Mouse (Mus musculus) CH12.LX (cell line): ENCODE data around the gene Irgc1. TPM values are rescaled to one million over a fixed set of nuclear protein-coding genes. Genes with fewer than 3 reads are reported as not detected.

ENCODE experiments used
- DNase-seq: peaks from one replicate; pipeline ENCODE4 v3.0.0-alpha.2; 2013; ENCODE audit errors: extremely low read depth
- H3K27ac ChIP-seq: 2 replicates; pipeline ENCODE4 v1.5.1; 2012; ENCODE audit warnings: low read depth, mild to moderate bottlenecking, control low read depth, moderate library complexity; ENCODE audit not compliant: insufficient read depth
- H3K27me3 ChIP-seq: replicated peaks from 2 replicates; pipeline ENCODE3; 2012; ENCODE audit warnings: inconsistent platforms
- H3K36me3 ChIP-seq, 2 experiments: replicated peaks in 1 of 2; 2 replicates each; pipeline versions ENCODE3 to v1.6.1; 2012; ENCODE audit warnings: inconsistent platforms in 1 of 2, low read length in 1 of 2, mild to moderate bottlenecking in 1 of 2, mixed read lengths in 1 of 2, moderate library complexity in 1 of 2; ENCODE audit not compliant: control insufficient read depth in 1 of 2, insufficient read depth in 1 of 2
- H3K4me1 ChIP-seq, 2 experiments: 2 replicates each; pipeline ENCODE4 v1.6.1; 2012; ENCODE audit warnings: inconsistent platforms in 1 of 2, moderate library complexity in 1 of 2; ENCODE audit not compliant: insufficient read depth in 2 of 2, control insufficient read depth in 1 of 2
- H3K4me2 ChIP-seq: 2 replicates; pipeline ENCODE4 v1.6.1; 2012; ENCODE audit warnings: low read depth, mild to moderate bottlenecking, control low read depth; ENCODE audit not compliant: poor library complexity, insufficient read depth, severe bottlenecking
- H3K4me3 ChIP-seq, 3 experiments: fragments of 150-350 bp in 1 of 3; sonication (generic) in 1 of 3; replicated peaks in 1 of 3; 2 replicates each; pipeline versions ENCODE3 to v1.5.1; 2011 to 2012; ENCODE audit warnings: low read depth in 2 of 3, low read length in 2 of 3, mild to moderate bottlenecking in 2 of 3, moderate library complexity in 2 of 3, control low read depth in 1 of 3, improper control_type of control experiment in 1 of 3, inconsistent platforms in 1 of 3, mixed read lengths in 1 of 3; ENCODE audit not compliant: poor library complexity in 1 of 3
- H3K79me2 ChIP-seq: replicated peaks from 2 replicates; pipeline ENCODE4 v1.6.1; 2012; ENCODE audit warnings: mild to moderate bottlenecking, moderate library complexity; ENCODE audit not compliant: control insufficient read depth, poor library complexity, insufficient read depth, severe bottlenecking; ENCODE audit errors: extremely low read depth
- H3K9ac ChIP-seq: 2 replicates; pipeline ENCODE4 v1.6.1; 2012; ENCODE audit warnings: low read depth, mild to moderate bottlenecking, control low read depth, moderate library complexity; ENCODE audit not compliant: insufficient read depth
- H3K9me3 ChIP-seq: replicated peaks from 2 replicates; pipeline ENCODE3; 2012; ENCODE audit warnings: low read length, inconsistent platforms, mixed read lengths
- BHLHE40 ChIP-seq: IDR thresholded peaks from 2 replicates; pipeline ENCODE4 v1.6.1; 2011; ENCODE audit warnings: mild to moderate bottlenecking, low read depth, low read length, improper control_type of control experiment
- E2F4 ChIP-seq: IDR thresholded peaks from 2 replicates; pipeline ENCODE4 v1.6.1; 2011; ENCODE audit warnings: low read depth, low read length, improper control_type of control experiment; ENCODE audit not compliant: insufficient replicate concordance
- ELF1 ChIP-seq: IDR thresholded peaks from 2 replicates; pipeline ENCODE4 v1.6.1; 2014; ENCODE audit warnings: low read depth, mild to moderate bottlenecking, inconsistent platforms, low read length, improper control_type of control experiment
- EP300 ChIP-seq: IDR thresholded peaks from 2 replicates; pipeline ENCODE4 v1.6.1; 2011; ENCODE audit warnings: low read length, improper control_type of control experiment
- ETS1 ChIP-seq: conservative IDR thresholded peaks from 2 replicates; pipeline ENCODE4 v1.6.1; 2012; ENCODE audit warnings: low read depth, mild to moderate bottlenecking, inconsistent platforms, low read length, improper control_type of control experiment, moderate library complexity
- GABPA ChIP-seq: IDR thresholded peaks from 2 replicates; pipeline ENCODE4 v1.6.1; 2012; ENCODE audit warnings: low read depth, low read length, improper control_type of control experiment, inconsistent platforms; ENCODE audit not compliant: insufficient replicate concordance
- HCFC1 ChIP-seq: IDR thresholded peaks from 2 replicates; pipeline ENCODE4 v1.6.1; 2012; ENCODE audit warnings: low read depth, mild to moderate bottlenecking, inconsistent platforms, low read length, improper control_type of control experiment
- IRF4 ChIP-seq: IDR thresholded peaks from 2 replicates; pipeline ENCODE4 v1.6.1; 2014; ENCODE audit warnings: low read depth, mild to moderate bottlenecking, inconsistent platforms, low read length, improper control_type of control experiment
- JUND ChIP-seq: conservative IDR thresholded peaks from 2 replicates; pipeline ENCODE4 v1.6.1; 2011; ENCODE audit warnings: low read depth, low read length, improper control_type of control experiment
- KAT2A ChIP-seq: IDR thresholded peaks from 2 replicates; pipeline ENCODE4 v1.6.1; 2012; ENCODE audit warnings: low read length, improper control_type of control experiment, inconsistent platforms; ENCODE audit not compliant: insufficient replicate concordance
- MAFK ChIP-seq: IDR thresholded peaks from 2 replicates; pipeline ENCODE4 v1.6.1; 2011; ENCODE audit warnings: low read length, improper control_type of control experiment; ENCODE audit not compliant: insufficient replicate concordance
- MAX ChIP-seq: IDR thresholded peaks from 2 replicates; pipeline ENCODE4 v1.6.1; 2011; ENCODE audit warnings: low read length, improper control_type of control experiment
- MEF2A ChIP-seq: IDR thresholded peaks from 2 replicates; pipeline ENCODE4 v1.6.1; 2014; ENCODE audit warnings: low read depth, mild to moderate bottlenecking, inconsistent platforms, low read length, improper control_type of control experiment, borderline replicate concordance
- MYC ChIP-seq: IDR thresholded peaks from 2 replicates; pipeline ENCODE4 v1.6.1; 2011; ENCODE audit warnings: low read depth, mild to moderate bottlenecking, improper control_type of control experiment, low read length
- NRF1 ChIP-seq: IDR thresholded peaks from 2 replicates; pipeline ENCODE4 v1.6.1; 2014; ENCODE audit warnings: low read depth, mild to moderate bottlenecking, inconsistent platforms, low read length, improper control_type of control experiment, moderate library complexity
- POLR2A ChIP-seq: IDR thresholded peaks from 2 replicates; pipeline ENCODE4 v1.6.1; 2011; ENCODE audit warnings: low read depth, mild to moderate bottlenecking, improper control_type of control experiment, low read length
- POLR2AphosphoS2 ChIP-seq: IDR thresholded peaks from 2 replicates; pipeline ENCODE4 v1.6.1; 2011; ENCODE audit warnings: low read depth, low read length, improper control_type of control experiment
- RAD21 ChIP-seq: IDR thresholded peaks from 2 replicates; pipeline ENCODE4 v1.6.1; 2011; ENCODE audit warnings: low read depth, mild to moderate bottlenecking, low read length, improper control_type of control experiment, moderate library complexity
- RCOR1 ChIP-seq: conservative IDR thresholded peaks from 2 replicates; pipeline ENCODE4 v1.6.1; 2012; ENCODE audit warnings: low read depth, mild to moderate bottlenecking, inconsistent platforms, low read length, improper control_type of control experiment
- SIN3A ChIP-seq: IDR thresholded peaks from 2 replicates; pipeline ENCODE4 v1.6.1; 2012; ENCODE audit warnings: low read length, improper control_type of control experiment, inconsistent platforms
- SMC3 ChIP-seq: IDR thresholded peaks from 2 replicates; pipeline ENCODE4 v1.6.1; 2011; ENCODE audit warnings: low read depth, low read length, improper control_type of control experiment
- TBP ChIP-seq: conservative IDR thresholded peaks from 2 replicates; pipeline ENCODE4 v1.6.1; 2011; ENCODE audit warnings: low read depth, low read length, improper control_type of control experiment
- TCF12 ChIP-seq: IDR thresholded peaks from 2 replicates; pipeline ENCODE4 v1.6.1; 2014; ENCODE audit warnings: low read depth, mild to moderate bottlenecking, inconsistent platforms, low read length, improper control_type of control experiment
- UBTF ChIP-seq: IDR thresholded peaks from 2 replicates; pipeline ENCODE4 v1.6.1; 2012; ENCODE audit warnings: low read depth, mild to moderate bottlenecking, inconsistent platforms, low read length, improper control_type of control experiment, moderate library complexity
- USF1 ChIP-seq: IDR thresholded peaks from 2 replicates; pipeline ENCODE4 v1.6.1; 2014; ENCODE audit warnings: low read depth, mild to moderate bottlenecking, inconsistent platforms, low read length, improper control_type of control experiment
- USF2 ChIP-seq: conservative IDR thresholded peaks from 2 replicates; pipeline ENCODE4 v1.6.1; 2011; ENCODE audit warnings: low read depth, low read length, improper control_type of control experiment
- ZKSCAN1 ChIP-seq: IDR thresholded peaks from 2 replicates; pipeline ENCODE4 v1.6.1; 2012; ENCODE audit warnings: low read depth, inconsistent platforms, low read length, improper control_type of control experiment, borderline replicate concordance
- ZMIZ1 ChIP-seq: IDR thresholded peaks from 2 replicates; pipeline ENCODE4 v1.6.1; 2012; ENCODE audit warnings: low read depth, mild to moderate bottlenecking, inconsistent platforms, low read length, improper control_type of control experiment
- ZNF384 ChIP-seq: IDR thresholded peaks from 2 replicates; pipeline ENCODE4 v1.6.1; 2012; ENCODE audit warnings: low read depth, low read length, improper control_type of control experiment, inconsistent platforms
- dilution Hi-C: fragments of 300-500 bp; cut with MboI; formaldehyde crosslinking; loops from 2 replicates; pipeline ENCODE4 v1.14.3; 2020; ENCODE audit warnings: low sequenced_read_pairs; ENCODE audit not compliant: extremely low pct_unique_long_range_greater_than_20kb, extremely low pct_ligation_motif_present
- in situ Hi-C: fragments of 300-500 bp; cut with MboI; formaldehyde crosslinking; loops from 3 replicates; pipeline ENCODE4 v1.14.3; 2019; ENCODE audit warnings: low sequenced_read_pairs, low pct_ligation_motif_present, low pct_unique_long_range_greater_than_20kb, mixed read lengths
- polyA plus RNA-seq: library from polyadenylated mRNA; unstranded; fragments of >175 nt; gene quantifications from 2 replicates; pipeline ENCODE4 v1.2.1, GENCODE M21; 2012; ENCODE audit warnings: low read depth; ENCODE audit not compliant: insufficient read length
- total RNA-seq, 2 experiments: library from RNA; depleted of rRNA; stranded (reverse); fragments of 300-350 nt in 1 of 2; fragments of >200 nt in 1 of 2; gene quantifications; 2 replicates each; pipeline ENCODE4 v1.2.3; 2012 to 2014

Gene Irgc1
- total and polyA plus RNA-seq, 3 experiments, result not detected

DNA sequence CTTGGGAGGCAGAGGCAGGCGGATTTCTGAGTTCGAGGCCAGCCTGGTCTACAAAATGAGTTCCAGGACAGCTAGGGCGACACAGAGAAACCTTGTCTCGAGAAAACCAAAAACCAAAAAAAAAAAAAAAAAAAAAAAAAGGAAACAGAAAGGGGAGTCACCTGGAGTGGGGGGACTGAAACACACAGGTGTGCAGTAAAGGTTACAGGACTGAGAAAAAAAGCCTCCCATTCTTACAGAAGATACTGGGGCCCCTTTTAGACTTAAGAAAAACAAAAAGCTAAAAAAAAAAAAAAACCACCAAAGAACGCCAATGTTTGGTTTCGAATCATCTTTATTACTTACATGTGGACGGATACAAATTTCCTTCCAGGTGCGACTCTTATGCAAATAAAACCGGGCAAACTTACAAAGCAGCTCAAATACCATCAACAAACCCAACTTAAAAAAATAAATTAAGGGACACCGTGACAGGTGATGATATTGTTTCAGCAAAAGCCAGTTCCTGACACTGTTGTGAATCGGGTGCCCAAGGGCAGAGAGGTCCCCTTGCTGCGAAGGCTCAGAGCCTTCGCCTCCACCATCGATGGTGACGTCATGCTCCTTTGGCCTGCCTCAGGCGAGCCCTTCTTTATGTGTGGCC is 69.2 kb downstream of the Irgc1 start:
- TF ChIP-seq ZNF384 (peak; percentile 92), SIN3A (no peak), NRF1 (no peak), RCOR1 (no peak), ZMIZ1 (no peak), JUND (0 out of 2 replicates have a peak, but pooled peaks have one; percentile 22), EP300 (peak; percentile 46; the same call in 1 of the 2 replicates), E2F4 (no peak), ZKSCAN1 (no peak), TBP (no peak), MYC (no peak), HCFC1 (no peak), SMC3 (no peak), RAD21 (no peak), IRF4 (peak; percentile 15; the same call in 1 of the 2 replicates), USF2 (no peak), MAX (no peak), ELF1 (no peak), TCF12 (peak; percentile 51; the same call in 1 of the 2 replicates), POLR2A (no peak), USF1 (no peak), ETS1 (0 out of 2 replicates have a peak, but pooled peaks have one; percentile 14), MAFK (no peak), BHLHE40 (no peak), KAT2A (no peak), GABPA (no peak), POLR2AphosphoS2 (no peak), MEF2A (no peak), UBTF (no peak)
- Histone ChIP-seq H3K27ac (no peak overlapping the region), H3K9me3 (no peaks in the 10 kb centered on the region), H3K79me2 (no peaks in the 10 kb centered on the region), H3K4me2 (no peak overlapping the region; the same call in 1 of the 2 replicates), H3K36me3 (peaks cover 0 to 25% of the 10 kb centered on the region in 2 experiments), H3K4me3 (no peak overlapping the region), H3K9ac (no peak overlapping the region), H3K27me3 (no peaks in the 10 kb centered on the region), H3K4me1 (peaks cover 28 to 73% of the 10 kb centered on the region in 2 experiments)
- no peak for DNase-seq
- dilution Hi-C loops, result no loop called here
- in situ Hi-C loops, result loop anchor here (25.0 kb wide), 1 partner anchor 421 kb away; the partner anchor contains the start of genes Vmn1r180 and Vmn1r181

Other genes with a start within 250 kb of the Irgc1 start
Only the 20 nearest of the 22 such genes appear.
- not detected in 2 replicates for gene Zfp109, start 214.7 kb downstream of the Irgc1 start, total RNA-seq (2012; rRNA removed)
- not detected in 2 replicates for gene Zfp109, start 214.7 kb downstream of the Irgc1 start, total RNA-seq (2014; rRNA removed)
- not detected in 2 replicates for gene Zfp109, start 214.7 kb downstream of the Irgc1 start, polyA plus RNA-seq
- not detected in 2 replicates for gene Zfp108, start 197.5 kb downstream of the Irgc1 start, total RNA-seq (2012; rRNA removed)
- not detected in 2 replicates for gene Zfp108, start 197.5 kb downstream of the Irgc1 start, total RNA-seq (2014; rRNA removed)
- not detected in 2 replicates for gene Zfp108, start 197.5 kb downstream of the Irgc1 start, polyA plus RNA-seq
- gene Zfp93, start 181.9 kb downstream of the Irgc1 start, total RNA-seq (2012; rRNA removed), result 0.17 and 0.21 TPM in 2 replicates
- gene Zfp93, start 181.9 kb downstream of the Irgc1 start, total RNA-seq (2014; rRNA removed), result 0.28 and 0.30 TPM in 2 replicates
- gene Zfp93, start 181.9 kb downstream of the Irgc1 start, polyA plus RNA-seq, result 0.11 and 0.15 TPM in 2 replicates
- 1.4 and 3.3 TPM in 2 replicates for gene Zfp61, start 151.1 kb downstream of the Irgc1 start, total RNA-seq (2012; rRNA removed)
- gene Zfp61, start 151.1 kb downstream of the Irgc1 start, total RNA-seq (2014; rRNA removed), result 3.2 and 3.8 TPM in 2 replicates
- 2.0 and 2.3 TPM in 2 replicates for gene Zfp61, start 151.1 kb downstream of the Irgc1 start, polyA plus RNA-seq
- 6.0 and 6.7 TPM in 2 replicates for gene Zfp94, start 135.6 kb downstream of the Irgc1 start, total RNA-seq (2012; rRNA removed)
- gene Zfp94, start 135.6 kb downstream of the Irgc1 start, total RNA-seq (2014; rRNA removed), result 4.5 and 5.8 TPM in 2 replicates
- 3.3 and 4.7 TPM in 2 replicates for gene Zfp94, start 135.6 kb downstream of the Irgc1 start, polyA plus RNA-seq
- gene Tescl, start 118.4 kb downstream of the Irgc1 start, total RNA-seq (2012; rRNA removed), result not detected in 2 replicates
- not detected in 2 replicates for gene Tescl, start 118.4 kb downstream of the Irgc1 start, total RNA-seq (2014; rRNA removed)
- gene Tescl, start 118.4 kb downstream of the Irgc1 start, polyA plus RNA-seq, result not detected in 2 replicates
- gene Lypd5, start 103.1 kb downstream of the Irgc1 start, total RNA-seq (2012; rRNA removed), result not detected in 2 replicates
- gene Lypd5, start 103.1 kb downstream of the Irgc1 start, total RNA-seq (2014; rRNA removed), result not detected in 2 replicates
- gene Lypd5, start 103.1 kb downstream of the Irgc1 start, polyA plus RNA-seq, result not detected in 2 replicates
- gene Kcnn4, start 82.0 kb downstream of the Irgc1 start, total RNA-seq (2012; rRNA removed), result 7.6 and 10.5 TPM in 2 replicates
- 12.9 and 14.3 TPM in 2 replicates for gene Kcnn4, start 82.0 kb downstream of the Irgc1 start, total RNA-seq (2014; rRNA removed)
- 8.2 and 10.6 TPM in 2 replicates for gene Kcnn4, start 82.0 kb downstream of the Irgc1 start, polyA plus RNA-seq
- 19.1 and 20.5 TPM in 2 replicates for gene Smg9, start 52.7 kb downstream of the Irgc1 start, total RNA-seq (2012; rRNA removed)
- 16.9 and 19.9 TPM in 2 replicates for gene Smg9, start 52.7 kb downstream of the Irgc1 start, total RNA-seq (2014; rRNA removed)
- gene Smg9, start 52.7 kb downstream of the Irgc1 start, polyA plus RNA-seq, result 24.6 and 26.8 TPM in 2 replicates
- gene Plaur, start 10.2 kb upstream of the Irgc1 start, total RNA-seq (2012; rRNA removed), result 0.13 and 0.29 TPM in 2 replicates
- 0.69 and 0.72 TPM in 2 replicates for gene Plaur, start 10.2 kb upstream of the Irgc1 start, total RNA-seq (2014; rRNA removed)
- 0.26 and 0.57 TPM in 2 replicates for gene Plaur, start 10.2 kb upstream of the Irgc1 start, polyA plus RNA-seq
- gene Cadm4, start 29.7 kb upstream of the Irgc1 start, total RNA-seq (2012; rRNA removed), result 0.38 and 0.59 TPM in 2 replicates
- 0.16 and 0.34 TPM in 2 replicates for gene Cadm4, start 29.7 kb upstream of the Irgc1 start, total RNA-seq (2014; rRNA removed)
- 0.36 and 0.56 TPM in 2 replicates for gene Cadm4, start 29.7 kb upstream of the Irgc1 start, polyA plus RNA-seq
- gene Zfp428, start 54.7 kb upstream of the Irgc1 start, total RNA-seq (2012; rRNA removed), result 11.1 and 14.1 TPM in 2 replicates
- gene Zfp428, start 54.7 kb upstream of the Irgc1 start, total RNA-seq (2014; rRNA removed), result 16.0 and 20.4 TPM in 2 replicates
- 14.3 and 15.1 TPM in 2 replicates for gene Zfp428, start 54.7 kb upstream of the Irgc1 start, polyA plus RNA-seq
- gene AC161166.1, start 60.2 kb upstream of the Irgc1 start, total RNA-seq (2012; rRNA removed), result 0.08 and 0.17 TPM in 2 replicates
- not detected in 2 replicates for gene AC161166.1, start 60.2 kb upstream of the Irgc1 start, total RNA-seq (2014; rRNA removed)
- gene AC161166.1, start 60.2 kb upstream of the Irgc1 start, polyA plus RNA-seq, result 0.26 TPM in 1 of 2 replicates, not detected in the other
- 8.7 and 10.1 TPM in 2 replicates for gene Irgq, start 78.4 kb upstream of the Irgc1 start, total RNA-seq (2012; rRNA removed)
- 4.6 and 5.1 TPM in 2 replicates for gene Irgq, start 78.4 kb upstream of the Irgc1 start, total RNA-seq (2014; rRNA removed)
- gene Irgq, start 78.4 kb upstream of the Irgc1 start, polyA plus RNA-seq, result 8.6 and 9.9 TPM in 2 replicates
- 6.1 and 6.4 TPM in 2 replicates for gene Pinlyp, start 93.8 kb upstream of the Irgc1 start, total RNA-seq (2012; rRNA removed)
- gene Pinlyp, start 93.8 kb upstream of the Irgc1 start, total RNA-seq (2014; rRNA removed), result 11.9 and 17.3 TPM in 2 replicates
- 6.6 and 7.4 TPM in 2 replicates for gene Pinlyp, start 93.8 kb upstream of the Irgc1 start, polyA plus RNA-seq
- 128 and 136 TPM in 2 replicates for gene Xrcc1, start 94.0 kb upstream of the Irgc1 start, total RNA-seq (2012; rRNA removed)
- 81.7 and 86.3 TPM in 2 replicates for gene Xrcc1, start 94.0 kb upstream of the Irgc1 start, total RNA-seq (2014; rRNA removed)
- 148 and 162 TPM in 2 replicates for gene Xrcc1, start 94.0 kb upstream of the Irgc1 start, polyA plus RNA-seq
- 18.6 and 24.1 TPM in 2 replicates for gene Ethe1, start 135.2 kb upstream of the Irgc1 start, total RNA-seq (2012; rRNA removed)
- gene Ethe1, start 135.2 kb upstream of the Irgc1 start, total RNA-seq (2014; rRNA removed), result 25.0 and 32.0 TPM in 2 replicates
- 16.5 and 22.8 TPM in 2 replicates for gene Ethe1, start 135.2 kb upstream of the Irgc1 start, polyA plus RNA-seq
- gene Zfp575, start 135.3 kb upstream of the Irgc1 start, total RNA-seq (2012; rRNA removed), result 0.46 and 0.81 TPM in 2 replicates
- gene Zfp575, start 135.3 kb upstream of the Irgc1 start, total RNA-seq (2014; rRNA removed), result 0.09 TPM in 1 of 2 replicates, not detected in the other
- gene Zfp575, start 135.3 kb upstream of the Irgc1 start, polyA plus RNA-seq, result 0.14 and 0.20 TPM in 2 replicates
- gene Phldb3, start 158.5 kb upstream of the Irgc1 start, total RNA-seq (2012; rRNA removed), result 3.1 and 3.5 TPM in 2 replicates
- 0.89 and 1.1 TPM in 2 replicates for gene Phldb3, start 158.5 kb upstream of the Irgc1 start, total RNA-seq (2014; rRNA removed)
- 3.5 and 3.6 TPM in 2 replicates for gene Phldb3, start 158.5 kb upstream of the Irgc1 start, polyA plus RNA-seq
- gene Lypd3, start 184.3 kb upstream of the Irgc1 start, total RNA-seq (2012; rRNA removed), result not detected in 2 replicates
- gene Lypd3, start 184.3 kb upstream of the Irgc1 start, total RNA-seq (2014; rRNA removed), result not detected in 2 replicates
- gene Lypd3, start 184.3 kb upstream of the Irgc1 start, polyA plus RNA-seq, result not detected in 2 replicates